Mouse (Mus musculus): ENCODE measurements around the gene 4931406C07Rik.

DNA sequence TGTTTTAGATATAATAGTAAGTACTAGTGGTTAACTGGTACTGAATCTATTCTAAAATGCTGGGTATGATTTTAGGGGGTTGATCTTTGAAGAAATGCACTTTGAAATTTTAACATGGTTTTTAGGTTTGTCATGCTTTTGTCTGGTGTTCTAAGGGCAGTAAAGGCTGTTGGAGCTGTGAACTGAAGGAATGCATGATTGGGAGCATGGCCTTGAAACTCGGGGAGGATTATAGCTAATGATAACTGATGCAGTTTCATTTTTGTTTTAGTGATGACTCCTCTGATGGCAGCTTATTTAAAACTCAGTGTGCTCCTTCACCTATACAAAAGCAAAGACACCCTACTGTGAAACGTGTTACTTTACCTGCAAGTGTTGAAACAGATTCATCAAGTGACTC lies 2.0 kb upstream of the 4931406C07Rik start:
- TF ChIP-seq POLR2A (IDR thresholded peaks at IDR 0.05; ENCODE audit: borderline replicate concordance, low read depth, low read length) (no peak), CTCF (IDR thresholded peaks at IDR 0.05; ENCODE audit: low read depth, low read length) (no peak)
